Mouse (Mus musculus) limb, embryonic 11.5 days (tissue): Measurements from ENCODE around the gene Popdc2. TPM values are rescaled to one million over a fixed set of nuclear protein-coding genes. Genes with fewer than 3 reads are reported as not detected.

Source experiments
- ATAC-seq: fragments of 200-750 bp; cut with Nextera tagmentation; 2 replicates; pipeline ENCODE4 v1.8.0; 2017; ENCODE audit warnings: low read depth; ENCODE audit not compliant: insufficient number of reproducible peaks, low FRiP score, low TSS enrichment
- DNase-seq: peaks from one replicate; pipeline ENCODE4 v3.0.0-alpha.2; 2015; ENCODE audit warnings: low spot score
- H3K27ac ChIP-seq: fragments of 300-500 bp; sonication (generic); replicated peaks from 2 replicates; pipeline ENCODE4 v1.5.1; 2014; ENCODE audit warnings: low read depth, mild to moderate bottlenecking, low read length
- H3K27me3 ChIP-seq: fragments of 300-500 bp; sonication (generic); 2 replicates; pipeline ENCODE4 v1.6.1; 2014; ENCODE audit warnings: mild to moderate bottlenecking, low read length, mixed read lengths; ENCODE audit not compliant: control insufficient read depth, insufficient read depth
- H3K36me3 ChIP-seq: fragments of 300-500 bp; sonication (generic); 2 replicates; pipeline ENCODE4 v1.6.1; 2014; ENCODE audit warnings: mild to moderate bottlenecking, low read length, moderate library complexity, mixed read lengths; ENCODE audit not compliant: control insufficient read depth, insufficient read depth
- H3K4me1 ChIP-seq: fragments of 300-500 bp; sonication (generic); 2 replicates; pipeline ENCODE4 v1.6.1; 2014; ENCODE audit warnings: low read length, mixed read lengths; ENCODE audit not compliant: control insufficient read depth, insufficient read depth
- H3K4me2 ChIP-seq: fragments of 300-500 bp; sonication (generic); 2 replicates; pipeline ENCODE4 v1.6.1; 2014; ENCODE audit warnings: low read depth, mild to moderate bottlenecking, moderate library complexity; ENCODE audit not compliant: severe bottlenecking
- H3K4me3 ChIP-seq: fragments of 300-500 bp; sonication (generic); 2 replicates; pipeline ENCODE4 v1.5.1; 2014; ENCODE audit warnings: low read depth, low read length
- H3K9ac ChIP-seq: fragments of 300-500 bp; sonication (generic); 2 replicates; pipeline ENCODE4 v1.6.1; 2014; ENCODE audit warnings: mild to moderate bottlenecking, low read length
- H3K9me3 ChIP-seq: fragments of 300-500 bp; sonication (generic); 2 replicates; pipeline ENCODE4 v1.6.1; 2016; ENCODE audit warnings: low read length; ENCODE audit not compliant: control insufficient read depth
- WGBS: fragments of 180-500 bp; shearing (Covaris S2); extraction: QIAGEN DNeasy Blood & Tissue Kit; methylation state at CpG from one replicate; pipeline ENCODE4 v1.1.7; 2014; 5-methylcytosine and 5-hydroxymethylcytosine counted together
- polyA plus RNA-seq: library from polyadenylated mRNA; unstranded; fragments of >200 nt; fragmentation: Nextera tagmentation; extraction: Ambion mirVana; gene quantifications from 2 replicates; pipeline ENCODE4 v1.2.1, GENCODE M21; 2014

Gene Popdc2
- polyA plus RNA-seq, 1 experiment from 2014 or later = 1.8 TPM

- 40% methylated on average over 16 of the region's 17 CpGs for WGBS
- ATAC-seq (peak; percentile 72; the same call in 1 of the 2 replicates), DNase-seq (peak; percentile 57)
- no peaks in the 10 kb centered on the region for H3K36me3 ChIP-seq
- H3K4me3 ChIP-seq = no peak overlapping the region
- no peaks in the 10 kb centered on the region for H3K27me3 ChIP-seq
- peaks cover 2% of the 10 kb centered on the region; the same call in 1 of the 2 replicates for H3K4me1 ChIP-seq
- H3K27ac ChIP-seq = no peak overlapping the region; the same call in 1 of the 2 replicates
- peak overlapping the region; percentile 20 for H3K4me2 ChIP-seq
- peak overlapping the region; percentile 28 for H3K9ac ChIP-seq
- H3K9me3 ChIP-seq = no peaks in the 10 kb centered on the region
These were observed 14.3 kb downstream of the Popdc2 start for GRCm38 (mm10) chr16:38376163-38376840.

- H3K4me2 ChIP-seq = peak overlapping the region; percentile 20
- no peaks in the 10 kb centered on the region for H3K27me3 ChIP-seq
- H3K9me3 ChIP-seq = no peaks in the 10 kb centered on the region
- peaks cover 2% of the 10 kb centered on the region; the same call in 1 of the 2 replicates for H3K4me1 ChIP-seq
- H3K36me3 ChIP-seq = no peaks in the 10 kb centered on the region
- H3K9ac ChIP-seq = peak overlapping the region; percentile 28
- no peak for ATAC-seq
- WGBS = 62% methylated on average over 8 of the region's 8 CpGs
- no peak for DNase-seq
- no peak overlapping the region for H3K4me3 ChIP-seq
- H3K27ac ChIP-seq = peak overlapping the region; percentile 14; the same call in 1 of the 2 replicates
These were observed 14.8 kb downstream of the Popdc2 start for GRCm38 (mm10) chr16:38376841-38377249.

GRCm38 (mm10) chr16:38377546-38377945, 15.5 kb downstream of the Popdc2 start:
- Histone ChIP-seq H3K4me3 (no peak overlapping the region), H3K9me3 (no peaks in the 10 kb centered on the region), H3K27ac (no peak overlapping the region), H3K4me1 (peaks cover 2% of the 10 kb centered on the region; the same call in 1 of the 2 replicates), H3K9ac (no peak overlapping the region), H3K27me3 (no peaks in the 10 kb centered on the region), H3K4me2 (no peak overlapping the region), H3K36me3 (no peaks in the 10 kb centered on the region)
- WGBS = 78% methylated on average over 6 of the region's 6 CpGs
- DNase-seq = no peak
- no peak for ATAC-seq

- no peak overlapping the region for H3K9ac ChIP-seq
- no peak overlapping the region for H3K4me2 ChIP-seq
- H3K27me3 ChIP-seq = no peaks in the 10 kb centered on the region
- no peaks in the 10 kb centered on the region for H3K36me3 ChIP-seq
- no peak overlapping the region for H3K27ac ChIP-seq
- DNase-seq = no peak
- no peak overlapping the region for H3K4me3 ChIP-seq
- no peaks in the 10 kb centered on the region for H3K9me3 ChIP-seq
- WGBS = 58% methylated on average over 6 of the region's 6 CpGs
- ATAC-seq = 0 out of 2 replicates have a peak, but pooled peaks have one; percentile 45
- H3K4me1 ChIP-seq = peaks cover 2% of the 10 kb centered on the region; the same call in 1 of the 2 replicates
These were observed 16.6 kb downstream of the Popdc2 start for GRCm38 (mm10) chr16:38378591-38378990.

GRCm38 (mm10) chr16:38379088-38379487, 17.1 kb downstream of the Popdc2 start:
- no peaks in the 10 kb centered on the region for H3K9me3 ChIP-seq
- no peak overlapping the region for H3K4me3 ChIP-seq
- WGBS = 33% methylated on average over 6 of the region's 6 CpGs
- ATAC-seq (no peak), DNase-seq (no peak)
- H3K9ac ChIP-seq = no peak overlapping the region
- no peaks in the 10 kb centered on the region for H3K36me3 ChIP-seq
- no peak overlapping the region for H3K4me2 ChIP-seq
- H3K4me1 ChIP-seq = peaks cover 2% of the 10 kb centered on the region; the same call in 1 of the 2 replicates
- no peak overlapping the region for H3K27ac ChIP-seq
- no peaks in the 10 kb centered on the region for H3K27me3 ChIP-seq

GRCm38 (mm10) chr16:38379493-38379892, 17.5 kb downstream of the Popdc2 start:
- DNase-seq = no peak
- Histone ChIP-seq H3K9ac (no peak overlapping the region), H3K4me2 (no peak overlapping the region), H3K36me3 (no peaks in the 10 kb centered on the region), H3K27ac (no peak overlapping the region), H3K9me3 (no peaks in the 10 kb centered on the region), H3K4me1 (peaks cover 2% of the 10 kb centered on the region; the same call in 1 of the 2 replicates), H3K27me3 (no peaks in the 10 kb centered on the region), H3K4me3 (no peak overlapping the region)
- ATAC-seq = no peak
- 24% methylated on average over 3 of the region's 3 CpGs for WGBS

GRCm38 (mm10) chr16:38379926-38380325, 17.9 kb downstream of the Popdc2 start:
- H3K4me2 ChIP-seq = no peak overlapping the region
- WGBS = 95% methylated on average over 3 of the region's 3 CpGs

GRCm38 (mm10) chr16:38383683-38384082, 21.7 kb downstream of the Popdc2 start:
- 90% methylated on average over 2 of the region's 2 CpGs for WGBS
- Histone ChIP-seq H3K4me3 (no peak overlapping the region), H3K4me1 (no peaks in the 10 kb centered on the region), H3K4me2 (no peak overlapping the region), H3K27ac (no peak overlapping the region), H3K36me3 (no peaks in the 10 kb centered on the region), H3K9ac (no peak overlapping the region), H3K27me3 (no peaks in the 10 kb centered on the region), H3K9me3 (no peaks in the 10 kb centered on the region)
- no peak for DNase-seq
- ATAC-seq = no peak

More at GRCm38 (mm10) chr16:38379926-38380325, 17.9 kb downstream of the Popdc2 start:
- Histone ChIP-seq H3K4me1 (peaks cover 2% of the 10 kb centered on the region; the same call in 1 of the 2 replicates), H3K9ac (no peak overlapping the region), H3K9me3 (no peaks in the 10 kb centered on the region), H3K27ac (no peak overlapping the region), H3K4me3 (no peak overlapping the region), H3K27me3 (no peaks in the 10 kb centered on the region), H3K36me3 (no peaks in the 10 kb centered on the region)
- ATAC-seq = no peak
- DNase-seq = no peak
